Mouse (Mus musculus) spleen, adult 10 weeks (tissue): ENCODE measurements around the gene Kdm8. TPM values are rescaled to one million over a fixed set of nuclear protein-coding genes. Genes with fewer than 3 reads are reported as not detected.

Experiments
- polyA plus RNA-seq: library from polyadenylated mRNA; stranded (reverse); fragments of 350-450 nt; fragmentation: Illumina TruSeq; extraction: RNeasy Lipid Tissue Mini Kit (QIAGEN cat#74804); gene quantifications from one replicate; pipeline ENCODE4 v1.2.3, GENCODE M21; 2015; ENCODE audit warnings: low replicate concordance; ENCODE audit not compliant: insufficient read depth

Gene Kdm8
- 5.0 TPM for polyA plus RNA-seq

GRCm38 (mm10) chr7:125444464-125445401 is at the start of gene Kdm8:
Kdm8 (plus strand) TSS chr7:125444676.

GRCm38 (mm10) chr7:125490947-125491735 is 46.7 kb downstream of the Kdm8 start, which contains the start of gene Nsmce1:
Nsmce1 (minus strand) TSS chr7:125491596.

Other genes starting within 250 kb of the Kdm8 start
- gene Nsmce1, start 46.9 kb downstream of the Kdm8 start, polyA plus RNA-seq: 62.3 TPM
- gene Il4ra, start 107.4 kb downstream of the Kdm8 start, polyA plus RNA-seq: 67.0 TPM
- 86.7 TPM for gene Il21r, start 158.8 kb downstream of the Kdm8 start, polyA plus RNA-seq